Mouse (Mus musculus): Measurements from ENCODE around the gene Ift52.

Ift52 gene

GRCm38 (mm10) chr2:163074808-163075207 is 57.7 kb downstream of the Ift52 start:
- DNase-seq (ENCODE audit: low spot score in 2 of 2) = no peak

GRCm38 (mm10) chr2:163075234-163075633 is 58.1 kb downstream of the Ift52 start:
- no peak for DNase-seq (ENCODE audit: low spot score in 2 of 2)

- DNase-seq (ENCODE audit: low spot score in 2 of 2) = no peak
Observed at GRCm38 (mm10) chr2:163079041-163079440, 61.9 kb downstream of the Ift52 start.

- no peak for DNase-seq (ENCODE audit: low spot score in 2 of 2)
Observed at GRCm38 (mm10) chr2:163082591-163082990, 65.4 kb downstream of the Ift52 start.

GRCm38 (mm10) chr2:163084519-163084918 is 67.4 kb downstream of the Ift52 start:
- DNase-seq (ENCODE audit: low spot score in 2 of 2) = no peak

- DNase-seq (ENCODE audit: low spot score in 2 of 2) = no peak
Observed at GRCm38 (mm10) chr2:163085047-163085446, 67.9 kb downstream of the Ift52 start.

- DNase-seq (ENCODE audit: low spot score in 2 of 2) = no peak
Observed at GRCm38 (mm10) chr2:163086561-163086960, 69.4 kb downstream of the Ift52 start.

- DNase-seq (ENCODE audit: low spot score in 2 of 2) = no peak
Observed at GRCm38 (mm10) chr2:163087728-163088127, 70.6 kb downstream of the Ift52 start, which contains the start of gene Gtsf1l. Gene Gtsf1l, minus strand, starts transcription at chr2:163087855.

GRCm38 (mm10) chr2:163089475-163090123 is 72.4 kb downstream of the Ift52 start:
- DNase-seq (ENCODE audit: low spot score in 2 of 2) = no peak

- DNase-seq (ENCODE audit: low spot score in 2 of 2) = no peak
Observed at GRCm38 (mm10) chr2:163094909-163095308, 77.8 kb downstream of the Ift52 start.

All from frontal cortex, postnatal 10 days (tissue).